15 mouse cellular contexts compared by ENCODE assay signal in genomic region chr1:165726986-165727385, GRCm38 (mm10).
"Had no signal": no experiment of that assay in that cellular context is flagged by ENCODE, and none has a peak within 500 bp of the region (broad histone marks: within the 10 kb centered on the region; RNA-seq: fewer than 3 reads in every experiment).

No protein-coding gene starts in this region.

- H3K27me3 ChIP-seq: limb, embryonic 15.5 days; liver, embryonic 12.5 days; midbrain, embryonic 12.5 days; neural tube, embryonic 15.5 days had no signal

- H3K9ac ChIP-seq: limb, embryonic 15.5 days; liver, embryonic 12.5 days; lung, embryonic 14.5 days; midbrain, embryonic 12.5 days; neural tube, embryonic 15.5 days had no signal

- H3K4me2 ChIP-seq: limb, embryonic 15.5 days; liver, embryonic 12.5 days; lung, embryonic 14.5 days; midbrain, embryonic 12.5 days; neural tube, embryonic 15.5 days had no signal

- DNase-seq: kidney, postnatal 36 days; layer of hippocampus, adult 9-11 months; layer of hippocampus, postnatal 36 days; lung, embryonic 14.5 days; lung, postnatal 10 days; lung, postnatal 4 days; right cerebral cortex, adult 18-20 months; right cerebral cortex, postnatal 25 days; thymus, postnatal 4 days had no signal

- H3K27ac ChIP-seq: kidney, postnatal 0 days; limb, embryonic 15.5 days; liver, embryonic 12.5 days; midbrain, embryonic 12.5 days; neural tube, embryonic 15.5 days had no signal

- H3K4me3 ChIP-seq: limb, embryonic 15.5 days; liver, embryonic 12.5 days; midbrain, embryonic 12.5 days; myocyte; neural tube, embryonic 15.5 days had no signal

- H3K9me3 ChIP-seq: limb, embryonic 15.5 days; liver, embryonic 12.5 days; midbrain, embryonic 12.5 days; neural tube, embryonic 15.5 days had no signal

- ATAC-seq: liver, embryonic 12.5 days had no signal

- H3K4me1 ChIP-seq: limb, embryonic 15.5 days; neural tube, embryonic 15.5 days had no signal

- H3K36me3 ChIP-seq: limb, embryonic 15.5 days; liver, embryonic 12.5 days; midbrain, embryonic 12.5 days; neural tube, embryonic 15.5 days had no signal
